Mouse (Mus musculus): ENCODE data around the gene Nfix.

Nfix gene

GRCm38 (mm10) chr8:84655336-84656190 is 144.6 kb downstream of the Nfix start:
- no peak for DNase-seq (ENCODE audit: extremely low read depth, low read depth, low spot score)

GRCm38 (mm10) chr8:84654597-84654996 is 145.5 kb downstream of the Nfix start:
- no peak for DNase-seq (ENCODE audit: extremely low read depth, low read depth, low spot score)

GRCm38 (mm10) chr8:84653092-84653631 is 147.0 kb downstream of the Nfix start:
- DNase-seq (ENCODE audit: extremely low read depth, low read depth, low spot score) = no peak

GRCm38 (mm10) chr8:84650213-84650612 is 149.9 kb downstream of the Nfix start:
- no peak for DNase-seq (ENCODE audit: extremely low read depth, low read depth, low spot score)

All from fat pad, adult 2 months (tissue).